Mouse (Mus musculus): Measurements from ENCODE around the gene Tfeb. TPM values are rescaled to one million over a fixed set of nuclear protein-coding genes. Genes with fewer than 3 reads are reported as not detected.

Gene Tfeb
- 6.5 and 7.5 TPM in 2 replicates for total RNA-seq (2015)
- total RNA-seq (2017), result 7.5 and 10.9 TPM in 2 replicates

DNA sequence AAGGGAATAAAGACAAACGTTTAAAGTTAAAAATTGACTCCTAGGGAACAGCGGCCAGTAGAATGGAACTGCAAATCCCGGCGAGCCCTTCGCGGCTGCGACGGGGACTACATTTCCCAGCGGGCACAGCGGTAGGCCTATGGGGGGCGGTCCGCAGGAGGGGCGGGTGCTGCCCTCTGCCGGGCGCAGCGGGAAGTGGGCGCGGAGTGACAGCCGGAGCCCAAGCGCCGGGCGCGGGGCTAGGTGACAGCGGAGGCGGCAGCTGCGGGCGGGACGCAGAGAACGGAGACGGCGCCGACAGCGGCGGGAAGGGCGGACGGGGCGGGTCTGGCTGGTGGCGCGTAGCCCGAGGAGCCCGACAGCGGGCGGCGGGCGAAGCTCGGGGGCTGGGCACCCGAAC is at the start of gene Tfeb:
Tfeb (plus strand) TSS at position 175 of the 400 bp plus-strand sequence.
- ATAC-seq (replicated peaks; ENCODE audit: poor library complexity), result peak; percentile 91

- ATAC-seq (replicated peaks; ENCODE audit: poor library complexity), result peak; percentile 90
These were observed 49.2 kb upstream of the Tfeb start for GRCm38 (mm10) chr17:47687409-47688343.

- ATAC-seq (replicated peaks; ENCODE audit: poor library complexity), result no peak
These were observed 48.6 kb upstream of the Tfeb start, which contains the start of gene Tomm6 for GRCm38 (mm10) chr17:47688344-47688607. Gene Tomm6, minus strand, starts transcription at chr17:47688386.

GRCm38 (mm10) chr17:47688608-47689575 is 47.9 kb upstream of the Tfeb start, which contains the start of gene Frs3:
Gene Frs3, plus strand, starts transcription at chr17:47689030.
- peak; percentile 39 for ATAC-seq (replicated peaks; ENCODE audit: poor library complexity)

DNA sequence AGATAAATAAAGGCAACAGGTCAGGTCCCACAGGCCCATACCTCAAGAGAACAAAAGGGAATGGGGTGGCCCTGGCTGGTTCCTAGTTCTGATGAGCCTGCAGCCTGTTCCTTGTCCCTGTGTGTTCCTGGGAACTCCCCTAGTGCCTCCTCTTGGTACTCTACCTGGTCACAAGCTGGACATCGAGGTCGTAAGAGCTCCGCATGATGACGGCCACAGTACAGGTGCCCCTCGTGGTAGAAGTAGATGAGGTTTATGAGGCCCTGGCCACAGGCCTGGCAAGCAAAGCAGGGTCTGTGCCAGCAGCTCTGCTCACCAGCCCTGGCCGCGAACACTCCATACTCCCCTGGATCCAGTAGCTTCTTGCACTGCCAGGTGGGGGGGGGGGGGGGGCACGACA is 46.9 kb upstream of the Tfeb start:
- no peak for ATAC-seq (replicated peaks; ENCODE audit: poor library complexity)

- no peak for ATAC-seq (replicated peaks; ENCODE audit: poor library complexity)
These were observed 45.2 kb upstream of the Tfeb start for GRCm38 (mm10) chr17:47691650-47692049.

- no peak for ATAC-seq (replicated peaks; ENCODE audit: poor library complexity)
These were observed 43.0 kb upstream of the Tfeb start for GRCm38 (mm10) chr17:47693671-47694441.

DNA sequence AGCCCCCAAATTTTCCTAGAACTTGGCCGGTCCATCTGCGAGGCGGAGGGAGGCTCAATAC is 42.6 kb upstream of the Tfeb start, which contains the start of gene Gm21981:
Gm21981 (minus strand) TSS at position 14 of the 61 bp plus-strand sequence.
- no peak for ATAC-seq (replicated peaks; ENCODE audit: poor library complexity)

DNA sequence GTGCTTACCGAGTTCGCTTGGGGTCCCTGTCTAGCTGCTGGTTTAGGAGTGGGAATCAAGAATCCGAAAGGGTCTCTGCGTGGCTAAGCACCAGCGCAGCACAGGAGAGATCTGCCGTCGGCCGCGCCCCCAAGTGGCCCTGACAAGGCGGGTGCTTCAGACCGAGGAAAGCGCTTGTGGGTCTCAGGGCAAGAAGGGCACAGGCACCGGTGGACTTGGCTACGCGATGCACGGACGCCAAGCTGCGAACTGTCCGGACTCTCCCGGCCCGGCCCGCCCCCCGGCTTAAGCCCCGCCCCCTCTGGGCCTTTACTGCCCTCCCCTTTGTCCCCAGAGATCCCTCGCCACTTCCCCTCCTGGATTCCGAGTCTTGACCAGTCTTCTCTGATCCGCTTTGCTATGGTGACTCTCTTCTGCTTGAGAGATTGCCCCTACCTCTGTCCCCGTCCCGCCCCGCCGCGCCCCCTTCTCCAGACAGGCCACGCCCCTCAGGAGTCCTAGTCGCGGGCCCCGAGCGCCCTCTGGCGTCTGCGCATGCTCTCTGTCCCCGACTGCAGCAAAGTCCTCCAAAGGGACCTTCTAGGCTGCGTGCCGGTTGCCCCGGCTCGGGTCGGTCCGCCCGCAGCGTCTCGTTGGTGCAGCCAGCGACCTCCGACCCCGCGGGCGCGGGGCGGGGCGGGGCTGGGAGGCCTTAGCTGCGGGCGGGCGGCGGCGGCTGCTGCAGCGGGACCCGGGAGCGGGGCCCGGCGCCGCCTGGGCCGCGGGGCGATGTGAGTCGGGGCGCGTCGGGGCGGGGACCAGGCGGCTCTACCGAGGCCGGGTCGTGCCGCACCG is 42.1 kb upstream of the Tfeb start, which contains the start of gene Prickle4:
Prickle4 (minus strand) TSS at position 234 of the 834 bp plus-strand sequence.
- peak; percentile 94 for ATAC-seq (replicated peaks; ENCODE audit: poor library complexity)

GRCm38 (mm10) chr17:47695337-47695710 is 41.5 kb upstream of the Tfeb start:
- ATAC-seq (replicated peaks; ENCODE audit: poor library complexity), result no peak

DNA sequence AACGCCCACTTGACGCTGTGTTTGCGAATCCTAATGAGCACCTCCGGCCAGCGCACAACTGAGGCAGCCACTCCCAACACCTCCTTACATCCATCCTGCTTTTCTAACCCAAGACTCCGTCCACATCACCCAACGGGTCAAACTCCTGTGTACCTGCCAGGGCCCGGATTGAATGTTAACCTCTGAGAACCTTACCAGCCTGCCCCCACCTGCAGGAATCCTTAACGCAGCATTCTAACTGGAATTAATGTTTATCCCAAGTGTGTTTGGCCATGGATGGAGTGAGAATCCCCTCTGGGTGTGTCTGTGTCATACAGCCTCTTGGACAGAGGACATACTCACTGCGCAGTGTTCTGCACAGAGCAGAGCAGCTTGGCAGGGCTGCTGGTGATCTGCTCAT is 38.7 kb upstream of the Tfeb start:
- ATAC-seq (replicated peaks; ENCODE audit: poor library complexity), result no peak

- ATAC-seq (replicated peaks; ENCODE audit: poor library complexity), result no peak
These were observed 37.8 kb upstream of the Tfeb start for GRCm38 (mm10) chr17:47699055-47699454.

DNA sequence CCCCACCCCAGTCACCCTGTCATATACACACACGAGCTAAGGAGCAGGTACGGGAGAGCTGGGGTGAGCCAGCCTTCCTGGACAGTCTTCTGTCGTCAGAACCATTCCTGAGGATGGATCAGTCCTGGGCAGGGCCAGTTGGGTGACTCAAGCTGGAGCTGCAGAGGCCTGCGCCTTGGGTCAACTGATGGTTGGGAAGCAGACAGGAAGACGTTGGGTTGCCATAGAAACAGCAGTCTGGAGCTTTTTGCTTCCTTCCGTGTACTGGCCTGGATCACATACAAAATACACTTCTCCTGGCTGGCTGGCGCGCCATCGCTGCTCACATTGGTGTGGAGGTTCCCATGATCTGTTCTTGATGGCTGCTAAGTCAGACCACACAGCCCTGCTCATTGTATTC is 35.0 kb upstream of the Tfeb start:
- no peak for ATAC-seq (replicated peaks; ENCODE audit: poor library complexity)

- ATAC-seq (replicated peaks; ENCODE audit: poor library complexity), result no peak
These were observed 34.1 kb upstream of the Tfeb start for GRCm38 (mm10) chr17:47702548-47703345.

DNA sequence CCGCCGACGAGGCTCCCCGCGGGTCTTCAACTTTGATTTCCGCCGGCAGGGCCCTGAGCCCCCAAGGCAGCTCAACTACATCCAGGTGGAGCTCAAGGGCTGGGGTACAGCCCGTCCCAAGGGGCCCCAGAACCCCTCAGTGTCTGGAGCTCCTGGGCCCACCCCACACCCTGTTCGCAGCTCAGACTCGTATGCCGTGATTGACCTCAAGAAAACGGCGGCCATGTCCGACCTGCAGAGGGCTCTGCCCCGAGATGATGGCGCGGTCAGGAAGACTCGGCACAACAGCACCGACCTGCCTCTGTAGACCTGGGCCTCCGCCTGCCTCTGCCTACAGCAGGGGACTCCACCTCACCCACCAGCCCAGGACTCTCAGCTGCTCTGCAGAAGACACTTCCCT is 33.3 kb upstream of the Tfeb start:
- no peak for ATAC-seq (replicated peaks; ENCODE audit: poor library complexity)

DNA sequence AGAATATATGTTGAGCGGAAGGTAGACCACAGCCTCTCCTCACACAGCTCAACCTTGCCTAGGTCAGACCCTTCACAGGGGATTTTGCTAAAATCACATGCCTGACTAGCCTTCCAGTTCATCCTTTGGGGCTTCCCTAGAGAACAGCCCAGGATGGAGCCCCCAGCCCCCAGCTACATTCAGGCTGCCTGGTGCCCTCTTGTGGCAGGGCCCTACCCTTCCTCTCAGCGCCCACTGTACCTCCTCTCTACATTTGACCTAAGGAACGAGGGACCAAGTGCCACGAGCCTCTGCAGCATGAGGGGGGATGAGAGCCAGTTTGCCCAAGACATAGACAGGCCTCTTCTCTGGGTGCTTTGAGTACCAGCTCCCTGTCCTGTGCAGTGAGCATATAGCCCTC is 32.1 kb upstream of the Tfeb start:
- no peak for ATAC-seq (replicated peaks; ENCODE audit: poor library complexity)

- no peak for ATAC-seq (replicated peaks; ENCODE audit: poor library complexity)
These were observed 30.6 kb upstream of the Tfeb start for GRCm38 (mm10) chr17:47706196-47706595.

GRCm38 (mm10) chr17:47707961-47708360 is 28.9 kb upstream of the Tfeb start:
- ATAC-seq (replicated peaks; ENCODE audit: poor library complexity), result no peak

DNA sequence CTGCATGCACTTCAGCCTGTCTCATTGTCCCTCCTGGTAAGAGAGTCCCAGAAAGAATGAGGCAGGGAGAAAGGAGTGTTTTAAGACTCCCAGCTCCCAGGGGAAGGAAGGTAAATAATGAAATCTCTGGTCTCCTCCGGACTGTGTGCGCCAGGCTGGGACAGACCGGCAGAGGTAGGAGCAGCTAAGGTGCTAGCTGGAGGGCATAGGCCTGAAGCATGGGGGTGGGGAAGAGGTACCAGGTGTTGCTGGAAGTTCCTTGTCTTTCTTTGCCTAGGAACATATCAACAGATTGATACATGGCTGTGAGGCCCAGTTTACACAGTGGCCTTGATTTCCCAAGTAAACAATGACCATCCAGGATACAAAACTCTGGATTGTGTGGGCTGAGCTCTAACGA is 27.9 kb upstream of the Tfeb start:
- ATAC-seq (replicated peaks; ENCODE audit: poor library complexity), result no peak

GRCm38 (mm10) chr17:47710036-47710435 is 26.8 kb upstream of the Tfeb start:
- no peak for ATAC-seq (replicated peaks; ENCODE audit: poor library complexity)

Measured in megakaryocyte progenitor cell, adult 5-6 weeks (primary cell).